Mouse (Mus musculus) bone marrow, adult 2 months (tissue): Measurements from ENCODE around the gene Tdrd1. TPM values are rescaled to one million over a fixed set of nuclear protein-coding genes. Genes with fewer than 3 reads are reported as not detected.

ENCODE experiments used
- H3K27ac ChIP-seq: fragments of 200-500 bp; 2 replicates; pipeline ENCODE4 v1.5.1; 2012; ENCODE audit warnings: low read depth, mild to moderate bottlenecking, control low read depth, inconsistent platforms, low read length; ENCODE audit not compliant: control insufficient read depth, poor library complexity, insufficient read depth
- H3K4me1 ChIP-seq: fragments of 200-500 bp; 2 replicates; pipeline ENCODE4 v1.6.1; 2011; ENCODE audit warnings: low read length; ENCODE audit not compliant: control insufficient read depth, insufficient read depth
- H3K4me3 ChIP-seq: fragments of 200-500 bp; replicated peaks from 2 replicates; pipeline ENCODE3; 2011; ENCODE audit warnings: mild to moderate bottlenecking, low read depth, low read length, control low read depth; ENCODE audit not compliant: control insufficient read depth
- CTCF ChIP-seq: fragments of 200-500 bp; IDR thresholded peaks from 2 replicates; pipeline ENCODE4 v1.5.1; 2011; ENCODE audit warnings: low read length, control low read depth; ENCODE audit not compliant: control insufficient read depth, insufficient read depth
- POLR2A ChIP-seq: fragments of 200-500 bp; IDR thresholded peaks from 2 replicates; pipeline ENCODE4 v1.6.1; 2011; ENCODE audit warnings: low read depth, mild to moderate bottlenecking, control low read depth, low read length, borderline replicate concordance; ENCODE audit not compliant: control insufficient read depth
- WGBS: fragments of 180-500 bp; shearing (Covaris S2); methylation state at CpG from one replicate; pipeline ENCODE4 v1.1.7; 2018; 5-methylcytosine and 5-hydroxymethylcytosine counted together
- polyA plus RNA-seq: library from polyadenylated mRNA; stranded (reverse); fragments of >200 nt; gene quantifications from 2 replicates; pipeline ENCODE4 v1.2.4, GENCODE M21; 2011; ENCODE audit warnings: low replicate concordance; ENCODE audit not compliant: missing spikeins, insufficient read depth, insufficient read length

The Tdrd1 gene
- polyA plus RNA-seq, 1 experiment: not detected

- 67% methylated on average over 17 of the region's 17 CpGs for WGBS
- no peak overlapping the region for H3K27ac ChIP-seq
- H3K4me1 ChIP-seq: no peaks in the 10 kb centered on the region
- H3K4me3 ChIP-seq: no peak overlapping the region
- TF ChIP-seq CTCF (peak; percentile 58), POLR2A (no peak)
Measured at GRCm38 (mm10) chr19:56908472-56909270, 82.7 kb downstream of the Tdrd1 start.

- TF ChIP-seq CTCF (no peak), POLR2A (no peak)
Measured at GRCm38 (mm10) chr19:56910561-56910960, 84.6 kb downstream of the Tdrd1 start.

GRCm38 (mm10) chr19:56913761-56914160 is 87.8 kb downstream of the Tdrd1 start:
- TF ChIP-seq POLR2A (no peak), CTCF (no peak)
- WGBS: 76% methylated on average over 4 of the region's 4 CpGs
- no peaks in the 10 kb centered on the region for H3K4me1 ChIP-seq
- H3K27ac ChIP-seq: no peak overlapping the region
- no peak overlapping the region for H3K4me3 ChIP-seq

More at GRCm38 (mm10) chr19:56910561-56910960, 84.6 kb downstream of the Tdrd1 start:
- Histone ChIP-seq H3K4me1 (no peaks in the 10 kb centered on the region), H3K27ac (no peak overlapping the region), H3K4me3 (no peak overlapping the region)
- WGBS: 73% methylated on average over 11 of the region's 11 CpGs

GRCm38 (mm10) chr19:56914658-56915057 is 88.6 kb downstream of the Tdrd1 start:
- no peak overlapping the region for H3K4me3 ChIP-seq
- no peaks in the 10 kb centered on the region for H3K4me1 ChIP-seq
- TF ChIP-seq POLR2A (no peak), CTCF (no peak)
- H3K27ac ChIP-seq: no peak overlapping the region
- 93% methylated on average over 3 of the region's 3 CpGs for WGBS

GRCm38 (mm10) chr19:56915084-56915483 is 89.1 kb downstream of the Tdrd1 start:
- WGBS: 68% methylated on average over 6 of the region's 6 CpGs

More at GRCm38 (mm10) chr19:56915084-56915483, 89.1 kb downstream of the Tdrd1 start:
- no peak for TF ChIP-seq CTCF
- TF ChIP-seq POLR2A: no peak
- no peaks in the 10 kb centered on the region for H3K4me1 ChIP-seq
- no peak overlapping the region for H3K27ac ChIP-seq
- no peak overlapping the region for H3K4me3 ChIP-seq

Other genes with a start within 250 kb of the Tdrd1 start
- 0.50 TPM in 1 of 2 replicates, not detected in the other for gene Adrb1, start 104.0 kb upstream of the Tdrd1 start, polyA plus RNA-seq
- 5.1 and 11.6 TPM in 2 replicates for gene Ccdc186, start 4.0 kb upstream of the Tdrd1 start, polyA plus RNA-seq
- not detected in 2 replicates for gene Vwa2, start 48.0 kb downstream of the Tdrd1 start, polyA plus RNA-seq
- gene Afap1l2, start 182.0 kb downstream of the Tdrd1 start, polyA plus RNA-seq: 1.3 and 4.9 TPM in 2 replicates